Mouse (Mus musculus) kidney, adult 18-20 months (tissue): ENCODE results near the gene Mettl8.
A peak's percentile ranks its signal among the peaks of the same experiment; 100 is the strongest.

Experiments used
- DNase-seq: peaks from one replicate; pipeline ENCODE4 v3.0.0; 2021

Mettl8 gene

GRCm38 (mm10) chr2:70974769-70975168 lies 80.6 kb downstream of the Mettl8 start:
- no peak for DNase-seq

GRCm38 (mm10) chr2:70972795-70973518 lies 82.4 kb downstream of the Mettl8 start:
- DNase-seq = no peak

DNA sequence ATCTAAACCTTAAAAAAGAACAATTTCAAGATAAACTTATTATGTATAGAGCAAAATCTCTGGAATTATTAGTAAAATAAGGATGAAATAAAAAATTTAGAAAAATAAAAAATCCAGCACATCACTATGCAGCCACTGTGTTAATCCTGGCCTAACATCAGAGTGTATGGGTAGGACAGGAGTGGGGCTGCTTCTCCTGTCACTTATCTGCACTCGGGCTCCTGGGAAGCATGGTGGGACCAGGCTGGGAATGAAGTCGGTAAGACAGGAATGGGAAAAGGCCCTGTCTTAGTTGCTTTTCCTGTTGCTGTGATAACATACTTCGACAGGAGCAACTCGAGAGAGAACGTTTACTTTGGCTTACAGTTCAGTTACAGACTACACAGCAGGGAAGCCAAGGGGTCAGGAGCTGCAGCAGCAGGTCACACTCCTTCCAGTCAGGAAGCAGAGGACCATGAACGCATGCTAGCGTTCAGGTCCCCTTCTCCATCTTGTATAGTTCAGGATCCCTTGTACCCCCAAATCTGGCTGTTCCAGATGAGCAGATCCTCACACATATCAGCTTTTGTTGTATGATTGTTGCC lies 85.1 kb downstream of the Mettl8 start:
- DNase-seq = no peak

DNA sequence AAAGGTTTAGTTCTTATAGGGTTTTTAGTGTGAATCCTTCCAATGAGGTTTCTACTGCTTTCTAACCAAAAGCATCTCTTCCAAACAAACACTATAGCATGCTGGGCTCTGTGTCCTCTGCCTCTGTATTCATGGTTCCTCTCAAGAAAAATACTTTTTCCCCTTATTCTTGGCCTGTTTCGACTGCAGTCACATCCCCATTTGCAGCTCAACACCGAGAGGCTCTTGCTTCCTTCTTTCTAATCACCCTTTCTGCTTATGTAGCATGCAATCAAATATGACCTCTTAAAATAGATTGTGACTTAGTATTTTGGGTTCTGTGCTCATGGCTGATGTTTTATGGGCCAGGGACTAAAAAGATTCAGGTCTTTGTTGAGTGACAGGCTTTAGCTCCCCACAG lies 87.1 kb downstream of the Mettl8 start:
- no peak for DNase-seq

- no peak for DNase-seq
Observed at GRCm38 (mm10) chr2:70967216-70967615, 88.2 kb downstream of the Mettl8 start.

GRCm38 (mm10) chr2:70964809-70965208 lies 90.6 kb downstream of the Mettl8 start:
- no peak for DNase-seq

GRCm38 (mm10) chr2:70962921-70963320 lies 92.5 kb downstream of the Mettl8 start:
- no peak for DNase-seq

- DNase-seq = no peak
Observed at GRCm38 (mm10) chr2:70961086-70961941, 94.1 kb downstream of the Mettl8 start.

- DNase-seq = no peak
Observed at GRCm38 (mm10) chr2:70960090-70960489, 95.3 kb downstream of the Mettl8 start.

GRCm38 (mm10) chr2:70959337-70959736 lies 96.0 kb downstream of the Mettl8 start:
- DNase-seq = no peak

GRCm38 (mm10) chr2:70958536-70958935 lies 96.8 kb downstream of the Mettl8 start:
- DNase-seq = no peak

GRCm38 (mm10) chr2:70953616-70954015 lies 101.8 kb downstream of the Mettl8 start:
- DNase-seq = no peak

GRCm38 (mm10) chr2:70951944-70952343 lies 103.4 kb downstream of the Mettl8 start:
- no peak for DNase-seq

DNA sequence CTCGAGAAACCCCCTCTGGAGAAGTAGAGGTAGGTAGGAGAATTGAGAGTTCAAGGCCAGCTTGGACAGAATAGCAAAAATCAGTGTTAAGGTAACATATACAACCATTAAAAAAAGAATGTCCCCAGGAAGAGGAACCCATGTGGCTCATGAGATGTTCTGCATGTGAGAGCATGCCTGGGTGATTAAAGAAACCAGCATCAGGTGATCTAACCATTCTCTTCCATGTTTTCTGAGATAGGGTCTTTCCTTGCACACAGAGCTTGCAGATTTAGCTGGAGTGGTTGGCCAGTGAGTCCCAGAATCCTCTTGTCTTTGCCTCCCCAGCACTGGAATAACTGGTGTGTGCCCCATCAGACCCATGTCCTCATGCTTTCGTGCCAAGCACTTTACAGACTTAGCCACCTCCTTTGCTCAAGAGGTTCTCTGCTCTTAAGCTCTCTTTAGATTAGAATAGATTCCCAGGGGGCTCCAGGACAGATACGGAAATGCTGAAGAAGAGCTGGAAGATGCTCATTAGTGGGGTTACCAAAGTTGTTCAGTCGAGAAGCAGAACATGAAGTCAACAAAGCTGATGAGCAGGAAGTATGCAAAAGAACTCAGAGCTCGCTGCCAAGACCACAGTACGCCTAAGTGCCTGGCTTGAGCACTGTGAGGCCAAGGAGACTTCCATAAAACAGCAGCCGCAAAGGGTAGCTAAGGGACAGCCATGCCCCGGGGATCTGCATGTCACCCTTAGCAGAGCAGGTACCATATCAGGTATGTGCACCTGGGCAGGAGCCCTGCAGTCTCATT lies 110.7 kb downstream of the Mettl8 start:
- no peak for DNase-seq

- peak; percentile 35 for DNase-seq
Observed at GRCm38 (mm10) chr2:70940826-70941225, 114.6 kb downstream of the Mettl8 start.

GRCm38 (mm10) chr2:70938844-70939494 lies 116.4 kb downstream of the Mettl8 start:
- DNase-seq = no peak

DNA sequence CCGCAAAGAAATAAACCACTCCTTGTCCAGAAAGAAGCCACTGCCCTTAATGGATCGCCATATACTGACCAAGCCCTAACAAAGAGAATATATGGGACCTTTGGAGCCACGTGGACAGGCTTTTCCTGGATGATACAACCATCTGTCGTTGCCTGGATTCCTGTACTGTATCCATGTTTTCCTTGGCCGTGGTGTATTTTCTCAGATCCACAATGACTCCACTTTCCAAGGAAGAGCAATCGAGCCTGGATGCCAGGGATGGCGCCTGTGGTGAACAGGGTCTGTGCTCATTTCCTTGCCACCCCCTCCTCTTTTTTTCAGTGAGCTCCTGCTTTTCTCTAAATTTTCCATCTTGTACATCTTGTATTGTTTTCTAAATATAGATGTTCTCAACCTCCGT lies 120.6 kb downstream of the Mettl8 start:
- no peak for DNase-seq

DNA sequence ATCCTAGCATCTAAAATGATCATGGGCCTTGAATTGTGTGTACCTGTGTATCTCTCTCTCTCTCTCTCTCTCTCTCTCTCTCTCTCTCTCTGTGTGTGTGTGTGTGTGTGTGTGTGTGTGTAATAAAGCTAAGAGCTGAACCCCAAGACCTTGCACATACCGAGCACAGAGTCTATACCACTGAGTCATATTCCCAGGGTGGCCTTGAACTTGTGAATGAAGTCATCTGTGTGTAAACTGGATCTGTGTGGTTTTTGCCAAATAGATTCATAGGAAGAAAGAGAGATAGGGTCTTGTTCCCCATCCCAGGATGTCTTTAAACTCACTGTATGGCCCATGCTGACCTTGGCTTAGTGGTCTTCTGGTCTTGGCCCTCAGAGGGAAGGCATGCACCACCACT lies 121.9 kb downstream of the Mettl8 start:
- DNase-seq = no peak

DNA sequence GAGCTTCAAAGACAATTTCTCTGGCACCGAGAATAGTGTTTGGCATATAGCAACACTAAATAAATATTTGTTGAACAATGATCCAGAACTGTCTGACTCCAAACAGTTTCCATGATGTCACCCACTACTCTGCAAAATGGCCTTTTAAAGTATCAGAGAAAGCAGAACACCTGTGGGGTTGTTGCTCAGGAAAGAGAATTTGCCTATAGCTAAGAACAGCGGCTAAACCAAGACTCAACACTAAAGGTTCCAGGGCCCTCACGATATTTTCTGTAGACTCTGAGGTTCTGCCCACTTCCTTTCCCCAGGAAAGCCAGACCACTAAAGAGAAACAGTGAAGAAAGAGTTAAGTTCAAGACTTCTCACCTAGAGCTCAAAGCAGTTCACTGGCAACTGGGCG lies 122.4 kb downstream of the Mettl8 start:
- DNase-seq = no peak

- no peak for DNase-seq
Observed at GRCm38 (mm10) chr2:70930631-70931288, 124.6 kb downstream of the Mettl8 start.

- no peak for DNase-seq
Observed at GRCm38 (mm10) chr2:70929714-70930113, 125.7 kb downstream of the Mettl8 start.

DNA sequence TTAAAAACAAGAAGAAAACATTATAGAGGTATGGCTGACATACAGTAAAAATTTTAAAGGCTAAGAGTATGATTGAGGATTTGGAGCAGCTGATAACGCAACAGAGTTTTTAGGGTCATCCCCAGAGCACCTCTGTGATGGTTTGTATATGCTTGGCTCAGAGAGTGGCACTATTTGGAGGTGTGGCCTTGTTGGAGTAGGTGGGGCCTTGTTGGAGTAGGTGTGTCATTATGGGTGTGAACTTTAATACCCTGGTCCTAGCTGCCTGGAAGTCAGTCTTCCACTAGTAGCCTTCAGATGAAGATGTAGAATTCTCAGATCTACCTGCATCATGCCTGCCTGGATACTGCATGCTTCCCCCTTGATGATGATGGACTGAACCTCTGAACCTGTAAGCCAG lies 131.3 kb downstream of the Mettl8 start:
- DNase-seq = no peak
